Mouse (Mus musculus) hindbrain, embryonic 13.5 days (tissue): ENCODE measurements at regions not wholly inside any gene's neighbourhood (a gene's known extent, or its start where the extent isn't known, plus 50 kb on each side); places are given as distances from the start of the nearest gene placed in this dataset.
A peak's percentile ranks its signal among the peaks of the same experiment; 100 is the strongest.

Experiments
- ATAC-seq: fragments of 200-750 bp; cut with Nextera tagmentation; 2 replicates; pipeline ENCODE4 v1.8.0; 2017; ENCODE audit warnings: moderate TSS enrichment; ENCODE audit not compliant: low FRiP score
- H3K27ac ChIP-seq: fragments of 300-500 bp; sonication (generic); 2 replicates; pipeline ENCODE4 v1.5.1; 2015; ENCODE audit warnings: inconsistent platforms, mild to moderate bottlenecking, moderate library complexity
- H3K27me3 ChIP-seq: fragments of 300-500 bp; sonication (generic); 2 replicates; pipeline ENCODE4 v1.6.1; 2015; ENCODE audit warnings: mild to moderate bottlenecking, inconsistent platforms
- H3K36me3 ChIP-seq: fragments of 300-500 bp; sonication (generic); 2 replicates; pipeline ENCODE4 v1.6.1; 2015; ENCODE audit warnings: mild to moderate bottlenecking, inconsistent platforms
- H3K4me1 ChIP-seq: fragments of 300-500 bp; sonication (generic); replicated peaks from 2 replicates; pipeline ENCODE4 v1.6.1; 2015; ENCODE audit warnings: inconsistent platforms
- H3K4me2 ChIP-seq: fragments of 300-500 bp; sonication (generic); 2 replicates; pipeline ENCODE4 v1.6.1; 2015; ENCODE audit warnings: inconsistent platforms, mild to moderate bottlenecking, moderate library complexity
- H3K4me3 ChIP-seq: fragments of 300-500 bp; sonication (generic); 2 replicates; pipeline ENCODE4 v1.5.1; 2015; ENCODE audit warnings: mild to moderate bottlenecking, inconsistent platforms
- H3K9ac ChIP-seq: fragments of 300-500 bp; sonication (generic); 2 replicates; pipeline ENCODE4 v1.6.1; 2015; ENCODE audit warnings: mild to moderate bottlenecking, inconsistent platforms
- H3K9me3 ChIP-seq: fragments of 300-500 bp; sonication (generic); 2 replicates; pipeline ENCODE4 v1.6.1; 2016; ENCODE audit warnings: inconsistent platforms
- WGBS: fragments of 180-500 bp; shearing (Covaris S2); methylation state at CpG from one replicate; pipeline ENCODE4 v1.1.7; 2015; 5-methylcytosine and 5-hydroxymethylcytosine counted together

GRCm38 (mm10) chr17:87517258-87517657, 70.5 kb upstream of the Calm2 start:
- WGBS = 64% methylated on average over 9 of the region's 9 CpGs
- Histone ChIP-seq H3K4me2 (no peak overlapping the region), H3K9me3 (no peaks in the 10 kb centered on the region), H3K27ac (no peak overlapping the region), H3K9ac (no peak overlapping the region), H3K4me1 (peaks cover 26% of the 10 kb centered on the region), H3K4me3 (no peak overlapping the region), H3K36me3 (no peaks in the 10 kb centered on the region), H3K27me3 (no peaks in the 10 kb centered on the region)
- no peak for ATAC-seq

DNA sequence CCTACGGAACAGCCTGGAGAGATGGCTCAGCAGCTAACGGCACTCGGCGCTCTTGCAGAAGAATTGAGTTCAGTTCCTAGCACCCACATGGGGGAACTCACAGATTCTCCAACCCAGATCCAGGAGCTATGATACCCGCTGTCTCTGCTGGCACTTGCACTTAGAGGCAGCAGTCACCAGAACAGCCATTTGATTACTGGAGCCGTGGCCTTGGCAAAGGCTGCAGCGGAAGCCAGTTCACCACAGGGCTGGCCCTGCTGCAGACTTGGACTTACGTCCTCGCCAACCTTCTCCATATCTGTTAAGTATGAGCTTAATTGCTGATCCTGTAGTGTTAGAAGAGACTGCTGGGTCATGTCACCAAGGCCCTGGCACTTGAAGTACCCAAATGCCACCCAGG, 72.7 kb upstream of the Calm2 start:
- H3K36me3 ChIP-seq = no peaks in the 10 kb centered on the region
- no peak for ATAC-seq
- no peak overlapping the region for H3K27ac ChIP-seq
- H3K4me3 ChIP-seq = no peak overlapping the region
- no peaks in the 10 kb centered on the region for H3K9me3 ChIP-seq
- peaks cover 28% of the 10 kb centered on the region for H3K4me1 ChIP-seq
- 93% methylated on average over 9 of the region's 9 CpGs for WGBS
- no peak overlapping the region for H3K4me2 ChIP-seq
- H3K9ac ChIP-seq = no peak overlapping the region
- H3K27me3 ChIP-seq = no peaks in the 10 kb centered on the region

GRCm38 (mm10) chr17:87520841-87521240, 74.1 kb upstream of the Calm2 start:
- 89% methylated on average over 5 of the region's 5 CpGs for WGBS
- no peak overlapping the region for H3K9ac ChIP-seq
- H3K27me3 ChIP-seq = no peaks in the 10 kb centered on the region
- H3K4me3 ChIP-seq = no peak overlapping the region
- H3K4me1 ChIP-seq = peaks cover 28% of the 10 kb centered on the region
- no peak for ATAC-seq
- H3K36me3 ChIP-seq = no peaks in the 10 kb centered on the region
- no peak overlapping the region for H3K4me2 ChIP-seq
- no peaks in the 10 kb centered on the region for H3K9me3 ChIP-seq
- H3K27ac ChIP-seq = no peak overlapping the region; the same call in 1 of the 2 replicates

DNA sequence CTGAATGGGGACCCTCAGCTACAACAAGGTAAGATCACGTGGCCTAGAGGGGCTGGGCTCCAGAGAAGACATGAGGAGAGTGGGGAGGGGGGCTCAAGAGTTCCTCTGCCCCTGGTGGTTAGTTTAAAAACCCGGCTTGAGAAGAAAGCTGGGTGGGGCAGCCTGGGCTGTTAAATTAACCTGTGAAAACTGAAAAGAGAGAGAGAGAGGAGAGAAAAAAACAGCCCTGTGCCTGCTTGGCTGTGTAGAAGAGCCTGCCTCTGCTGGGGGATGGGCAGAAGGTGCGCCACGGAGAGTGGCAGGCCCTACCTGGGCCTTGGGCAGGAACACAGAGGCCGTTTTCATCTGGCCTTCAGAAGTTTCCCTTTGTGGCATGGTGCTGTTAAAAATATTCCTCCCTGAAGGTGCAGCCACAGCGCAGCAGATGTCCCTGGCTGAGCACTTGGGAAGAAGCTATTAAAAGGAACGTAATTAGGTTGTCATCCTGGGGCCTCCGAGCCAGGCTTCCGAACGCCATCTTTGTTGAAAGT, 75.0 kb upstream of the Calm2 start:
- H3K27me3 ChIP-seq = no peaks in the 10 kb centered on the region
- 0 out of 2 replicates have a peak overlapping the region, but pooled peaks have one; percentile 1 for H3K9ac ChIP-seq
- H3K9me3 ChIP-seq = no peaks in the 10 kb centered on the region
- ATAC-seq = peak; percentile 50; the same call in 1 of the 2 replicates
- H3K4me2 ChIP-seq = no peak overlapping the region
- H3K4me3 ChIP-seq = no peak overlapping the region
- peaks cover 28% of the 10 kb centered on the region for H3K4me1 ChIP-seq
- peak overlapping the region; percentile 86 for H3K27ac ChIP-seq
- WGBS = 25% methylated on average over 10 of the region's 10 CpGs
- no peaks in the 10 kb centered on the region for H3K36me3 ChIP-seq

DNA sequence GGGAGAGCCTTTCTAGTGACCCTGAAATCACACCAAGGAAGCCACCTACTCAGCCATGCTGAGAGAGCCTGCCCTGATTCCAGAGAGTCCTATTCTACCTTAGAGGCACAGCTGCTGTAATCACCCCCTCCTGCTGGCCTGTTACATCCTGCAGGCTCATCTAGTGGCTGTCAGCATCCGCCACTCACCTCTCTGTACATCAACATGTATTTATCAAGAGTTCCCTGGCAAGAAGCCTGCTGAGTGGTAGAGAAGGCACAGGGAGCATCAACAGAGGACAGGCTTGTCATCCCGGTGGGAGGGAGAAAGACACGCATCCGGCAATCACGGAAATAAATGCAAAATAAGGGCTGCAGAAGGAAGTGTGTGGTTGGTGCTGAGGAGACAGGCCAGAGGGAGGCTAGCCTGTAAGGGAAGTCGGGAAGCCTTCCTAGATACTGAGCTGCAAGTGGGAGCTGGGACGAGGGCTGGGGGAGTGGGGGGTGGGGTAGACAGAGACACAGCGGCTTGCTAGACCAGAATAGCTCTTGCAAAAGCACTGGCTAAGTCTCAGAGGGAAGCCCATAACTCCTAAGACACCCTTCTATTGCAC, 75.9 kb upstream of the Calm2 start:
- peak overlapping the region; percentile 24; the same call in 1 of the 2 replicates for H3K9ac ChIP-seq
- no peak overlapping the region for H3K4me3 ChIP-seq
- H3K9me3 ChIP-seq = no peaks in the 10 kb centered on the region
- 9% methylated on average over 8 of the region's 8 CpGs for WGBS
- H3K27ac ChIP-seq = peak overlapping the region; percentile 86
- H3K36me3 ChIP-seq = no peaks in the 10 kb centered on the region
- H3K4me2 ChIP-seq = no peak overlapping the region
- ATAC-seq = peak; percentile 60
- no peaks in the 10 kb centered on the region for H3K27me3 ChIP-seq
- H3K4me1 ChIP-seq = peaks cover 23% of the 10 kb centered on the region

DNA sequence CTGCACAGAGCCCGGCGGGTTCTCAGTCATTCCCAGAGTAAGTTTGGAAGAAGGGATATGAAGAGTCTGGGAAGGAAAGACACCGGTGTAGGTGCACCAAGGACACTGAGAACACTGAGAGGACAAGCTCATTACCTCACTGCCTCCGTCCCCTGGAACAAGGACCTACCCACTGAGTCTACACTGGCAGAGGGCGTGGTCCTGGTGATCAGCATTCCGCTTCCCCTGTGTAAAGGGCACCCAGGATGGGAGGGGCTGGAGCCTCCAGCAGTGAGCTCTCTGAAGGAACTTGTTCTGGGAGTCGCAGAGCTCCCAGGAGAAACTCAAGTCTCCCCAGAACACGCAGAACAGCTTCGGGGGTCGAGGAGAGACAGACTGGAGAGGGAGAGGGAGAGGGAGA, 76.9 kb upstream of the Calm2 start:
- H3K9ac ChIP-seq = no peak overlapping the region
- no peak overlapping the region for H3K4me3 ChIP-seq
- WGBS = 48% methylated on average over 8 of the region's 10 CpGs
- ATAC-seq = no peak
- no peaks in the 10 kb centered on the region for H3K36me3 ChIP-seq
- peaks cover 23% of the 10 kb centered on the region for H3K4me1 ChIP-seq
- no peak overlapping the region for H3K27ac ChIP-seq
- H3K4me2 ChIP-seq = no peak overlapping the region
- no peaks in the 10 kb centered on the region for H3K27me3 ChIP-seq
- no peaks in the 10 kb centered on the region for H3K9me3 ChIP-seq

DNA sequence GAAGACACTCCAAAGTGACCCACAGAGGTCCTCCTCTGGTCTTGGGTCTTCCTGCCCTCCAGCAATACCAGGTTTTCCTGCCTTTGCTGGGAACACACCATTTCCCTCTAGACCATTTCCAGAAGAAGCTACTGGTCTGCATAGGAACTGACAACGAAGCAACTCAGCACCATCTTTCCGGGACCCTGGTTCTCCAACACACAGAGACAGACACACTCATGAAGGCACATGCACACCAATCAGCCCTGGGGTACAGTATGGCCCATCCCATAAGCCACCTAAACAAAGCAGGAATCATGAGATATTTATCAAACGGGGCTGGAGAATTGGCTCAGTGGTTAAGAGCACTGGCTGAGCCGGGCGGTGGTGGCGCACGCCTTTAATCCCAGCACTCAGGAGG, 80.4 kb upstream of the Calm2 start:
- Histone ChIP-seq H3K36me3 (no peaks in the 10 kb centered on the region), H3K4me2 (no peak overlapping the region), H3K9ac (no peak overlapping the region), H3K9me3 (no peaks in the 10 kb centered on the region), H3K27ac (no peak overlapping the region), H3K4me3 (no peak overlapping the region), H3K27me3 (0 out of 2 replicates have a peak, but pooled peaks cover 2% of the 10 kb centered on the region), H3K4me1 (peaks cover 35% of the 10 kb centered on the region)
- WGBS = 97% methylated on average over 7 of the region's 7 CpGs
- ATAC-seq = no peak

GRCm38 (mm10) chr17:87530162-87530817, 83.6 kb upstream of the Calm2 start:
- Histone ChIP-seq H3K27ac (peak overlapping the region; percentile 66), H3K4me1 (peaks cover 29% of the 10 kb centered on the region), H3K9me3 (no peaks in the 10 kb centered on the region), H3K9ac (peak overlapping the region; percentile 56), H3K4me3 (peak overlapping the region; percentile 40), H3K36me3 (no peaks in the 10 kb centered on the region), H3K27me3 (0 out of 2 replicates have a peak, but pooled peaks cover 2% of the 10 kb centered on the region), H3K4me2 (peak overlapping the region; percentile 65)
- 13% methylated on average over 27 of the region's 29 CpGs for WGBS
- ATAC-seq = peak; percentile 86

DNA sequence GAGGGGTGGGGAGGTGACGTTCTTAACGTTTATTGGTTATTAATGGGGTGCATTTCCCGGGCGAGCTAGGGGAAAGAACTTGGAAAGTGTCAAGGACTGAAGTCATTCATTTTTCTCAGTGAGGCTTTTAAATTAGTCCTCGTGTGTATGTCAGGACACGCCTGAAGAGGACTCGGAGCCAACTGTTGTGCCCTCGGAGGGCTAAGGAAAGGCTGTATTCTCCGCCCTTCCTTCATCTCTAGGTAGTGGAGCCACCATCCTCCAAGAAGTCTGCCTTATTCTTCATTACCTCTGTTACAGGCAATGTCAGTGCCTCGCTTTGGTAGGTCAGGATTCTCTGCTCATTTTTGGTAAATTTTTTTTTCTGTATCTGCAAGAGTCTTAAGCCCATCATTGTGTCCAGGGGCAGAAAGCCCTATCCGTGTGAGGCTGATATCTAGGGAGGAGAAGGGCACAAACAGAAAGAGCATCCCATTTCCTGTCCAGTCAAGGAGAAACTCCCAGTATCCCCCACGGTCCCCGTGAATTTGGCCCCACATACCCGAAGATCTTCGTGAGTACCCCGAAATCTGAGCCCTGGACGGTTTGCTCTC, 84.2 kb upstream of the Calm2 start:
- under 1% methylated on average over 17 of the region's 17 CpGs for WGBS
- Histone ChIP-seq H3K27ac (peak overlapping the region; percentile 66), H3K4me2 (peak overlapping the region; percentile 65), H3K9me3 (no peaks in the 10 kb centered on the region), H3K27me3 (0 out of 2 replicates have a peak, but pooled peaks cover 2% of the 10 kb centered on the region), H3K9ac (peak overlapping the region; percentile 56), H3K4me3 (peak overlapping the region; percentile 40), H3K36me3 (no peaks in the 10 kb centered on the region), H3K4me1 (peaks cover 29% of the 10 kb centered on the region)
- peak; percentile 44 for ATAC-seq

- 0 out of 2 replicates have a peak, but pooled peaks cover 2% of the 10 kb centered on the region for H3K27me3 ChIP-seq
- H3K36me3 ChIP-seq = no peaks in the 10 kb centered on the region
- peak overlapping the region; percentile 65 for H3K4me2 ChIP-seq
- peaks cover 29% of the 10 kb centered on the region for H3K4me1 ChIP-seq
- WGBS = under 1% methylated on average over 21 of the region's 21 CpGs
- no peaks in the 10 kb centered on the region for H3K9me3 ChIP-seq
- no peak for ATAC-seq
- H3K4me3 ChIP-seq = peak overlapping the region; percentile 40
- H3K9ac ChIP-seq = peak overlapping the region; percentile 56
- peak overlapping the region; percentile 66 for H3K27ac ChIP-seq
Observed at GRCm38 (mm10) chr17:87531411-87532157, 84.8 kb upstream of the Calm2 start.

DNA sequence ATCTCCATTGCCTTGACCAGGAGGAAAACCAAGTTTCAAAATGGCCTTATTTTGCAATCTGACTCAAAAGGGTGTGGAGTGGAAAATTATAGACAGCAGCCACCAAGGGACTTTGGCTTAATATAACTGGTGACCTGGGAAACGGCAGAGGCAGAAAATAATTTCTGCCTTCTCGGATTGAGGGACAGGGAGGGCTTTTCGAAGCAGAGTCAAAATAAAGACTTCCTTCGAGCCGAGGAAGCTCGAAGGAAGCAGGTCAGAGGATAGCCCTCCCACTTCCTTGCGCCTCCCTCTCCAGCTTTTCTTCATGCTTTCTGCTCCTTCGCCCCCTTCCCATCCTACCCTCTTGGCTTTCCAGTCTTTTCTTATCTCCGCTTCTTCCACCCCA, 85.4 kb upstream of the Calm2 start:
- no peak for ATAC-seq
- no peak overlapping the region for H3K9ac ChIP-seq
- no peaks in the 10 kb centered on the region for H3K36me3 ChIP-seq
- peak overlapping the region; percentile 66; the same call in 1 of the 2 replicates for H3K27ac ChIP-seq
- 0 out of 2 replicates have a peak, but pooled peaks cover 2% of the 10 kb centered on the region for H3K27me3 ChIP-seq
- H3K4me2 ChIP-seq = peak overlapping the region; percentile 65
- 11% methylated on average over 9 of the region's 9 CpGs for WGBS
- H3K9me3 ChIP-seq = no peaks in the 10 kb centered on the region
- H3K4me1 ChIP-seq = peaks cover 29% of the 10 kb centered on the region
- H3K4me3 ChIP-seq = no peak overlapping the region

DNA sequence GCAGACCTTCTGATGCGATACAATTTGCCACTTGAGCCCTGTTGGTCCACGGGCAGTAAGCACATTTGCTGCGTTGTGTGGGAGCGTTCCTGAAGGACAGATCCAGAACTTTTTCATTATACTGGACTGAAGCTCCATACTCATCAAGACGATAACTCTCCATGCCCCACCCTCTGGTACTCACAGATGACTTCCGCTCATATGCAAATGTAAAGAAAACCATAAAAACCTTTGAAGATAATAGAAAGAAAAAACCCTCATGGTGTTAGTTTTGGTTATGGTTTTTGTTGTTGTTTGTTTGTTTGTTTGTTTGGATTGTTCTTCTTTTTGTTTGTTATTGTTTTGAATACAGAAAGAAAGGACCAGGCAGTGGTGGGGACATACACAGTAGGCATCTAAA, 86.0 kb upstream of the Calm2 start:
- peak overlapping the region; percentile 65 for H3K4me2 ChIP-seq
- peaks cover 29% of the 10 kb centered on the region for H3K4me1 ChIP-seq
- no peak overlapping the region for H3K9ac ChIP-seq
- H3K27ac ChIP-seq = no peak overlapping the region
- no peaks in the 10 kb centered on the region for H3K9me3 ChIP-seq
- no peak for ATAC-seq
- 0 out of 2 replicates have a peak, but pooled peaks cover 2% of the 10 kb centered on the region for H3K27me3 ChIP-seq
- 37% methylated on average over 6 of the region's 6 CpGs for WGBS
- no peaks in the 10 kb centered on the region for H3K36me3 ChIP-seq
- no peak overlapping the region for H3K4me3 ChIP-seq
